Mouse (Mus musculus): ENCODE measurements around the gene Ubac2. TPM values are rescaled to one million over a fixed set of nuclear protein-coding genes. Genes with fewer than 3 reads are reported as not detected.

Gene Ubac2
- polyA plus RNA-seq, 1 experiment from 2014 or later, result 67.4 TPM

Other genes with a start within 250 kb of the Ubac2 start
- gene Dock9, start 80.8 kb upstream of the Ubac2 start, polyA plus RNA-seq (2016; fragmentation: Nextera tagmentation; extraction: Ambion mirVana), result 4.4 and 4.8 TPM in 2 replicates
- 0.20 and 0.35 TPM in 2 replicates for gene Gpr18, start 37.2 kb downstream of the Ubac2 start, polyA plus RNA-seq (2016; fragmentation: Nextera tagmentation; extraction: Ambion mirVana)
- gene Gpr183, start 86.6 kb downstream of the Ubac2 start, polyA plus RNA-seq (2016; fragmentation: Nextera tagmentation; extraction: Ambion mirVana), result 1.4 and 1.8 TPM in 2 replicates
- not detected in 2 replicates for gene Timm8a2, start 156.1 kb downstream of the Ubac2 start, polyA plus RNA-seq (2016; fragmentation: Nextera tagmentation; extraction: Ambion mirVana)
- gene Tm9sf2, start 228.4 kb downstream of the Ubac2 start, polyA plus RNA-seq (2016; fragmentation: Nextera tagmentation; extraction: Ambion mirVana), result 118 and 120 TPM in 2 replicates